Mouse (Mus musculus) thymus, postnatal 36 days (tissue): ENCODE data around the gene Pum1.

Experiments used
- DNase-seq, 2 experiments: peaks; one replicate each; pipeline ENCODE4 v3.0.0; 2022; ENCODE audit warnings: mixed read lengths in 2 of 2

The Pum1 gene

DNA sequence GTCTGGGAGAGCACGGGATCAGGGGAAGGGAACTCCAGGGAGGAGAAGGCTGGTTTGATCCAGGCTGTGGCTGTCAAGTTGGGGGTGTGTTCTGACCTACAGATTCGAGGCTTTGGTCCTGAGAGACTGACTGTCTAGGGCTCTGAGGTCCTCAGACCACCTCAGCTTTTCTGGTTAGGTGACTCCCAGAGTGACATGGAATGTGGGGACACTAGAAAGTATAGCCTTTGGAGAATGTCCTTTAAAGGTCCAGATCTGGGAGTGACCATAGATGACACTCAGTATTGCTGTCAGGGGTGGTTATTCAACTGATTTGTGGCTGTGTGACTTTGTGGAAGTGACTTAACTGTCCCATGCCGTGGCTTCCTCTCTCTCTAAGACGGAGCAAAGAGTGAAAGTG lies 131.7 kb downstream of the Pum1 start:
- no peak for DNase-seq

GRCm38 (mm10) chr4:130795970-130796369 lies 132.8 kb downstream of the Pum1 start:
- DNase-seq: no peak

GRCm38 (mm10) chr4:130797201-130798051 lies 134.3 kb downstream of the Pum1 start:
- no peak for DNase-seq

GRCm38 (mm10) chr4:130798416-130798815 lies 135.3 kb downstream of the Pum1 start:
- no peak for DNase-seq

DNA sequence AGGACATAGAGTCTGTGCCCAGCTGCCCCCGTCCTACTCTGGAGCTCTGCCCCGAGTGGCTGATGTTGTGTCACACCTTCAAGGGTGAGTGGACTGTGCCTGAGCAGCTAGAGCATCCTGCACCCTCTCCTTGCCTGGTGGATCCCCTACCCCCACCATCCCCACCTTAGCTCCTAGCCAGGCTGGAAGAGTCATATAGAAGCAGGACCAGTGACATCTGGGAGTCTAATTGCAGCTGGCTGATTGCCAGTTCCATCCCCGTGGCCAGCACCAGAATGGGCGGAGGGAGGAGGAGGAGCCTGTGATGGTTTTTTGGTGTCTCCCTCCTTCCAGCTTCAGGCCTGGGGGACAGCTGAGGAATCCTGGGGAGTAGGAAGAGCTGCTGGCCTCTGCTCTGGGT lies 136.0 kb downstream of the Pum1 start:
- no peak for DNase-seq

DNA sequence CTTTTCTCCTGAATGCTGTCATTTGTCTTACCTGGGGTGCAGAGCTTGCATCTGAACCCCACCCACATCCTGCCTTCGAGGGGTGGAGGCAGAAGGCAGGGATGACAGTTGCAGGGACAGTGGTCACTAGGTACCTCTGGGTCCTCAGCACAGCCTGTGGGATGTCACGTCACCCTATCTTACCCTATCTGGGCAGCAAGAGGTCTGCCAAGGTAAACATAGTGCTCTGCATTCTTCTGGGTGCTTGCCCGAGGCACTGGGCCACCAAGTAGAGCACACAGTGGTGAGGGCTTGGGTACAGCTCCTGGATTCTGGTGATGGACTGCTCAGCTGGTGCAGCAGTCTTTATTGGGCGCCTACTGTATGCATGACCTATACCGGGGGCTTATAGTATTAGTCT lies 136.5 kb downstream of the Pum1 start:
- no peak for DNase-seq

DNA sequence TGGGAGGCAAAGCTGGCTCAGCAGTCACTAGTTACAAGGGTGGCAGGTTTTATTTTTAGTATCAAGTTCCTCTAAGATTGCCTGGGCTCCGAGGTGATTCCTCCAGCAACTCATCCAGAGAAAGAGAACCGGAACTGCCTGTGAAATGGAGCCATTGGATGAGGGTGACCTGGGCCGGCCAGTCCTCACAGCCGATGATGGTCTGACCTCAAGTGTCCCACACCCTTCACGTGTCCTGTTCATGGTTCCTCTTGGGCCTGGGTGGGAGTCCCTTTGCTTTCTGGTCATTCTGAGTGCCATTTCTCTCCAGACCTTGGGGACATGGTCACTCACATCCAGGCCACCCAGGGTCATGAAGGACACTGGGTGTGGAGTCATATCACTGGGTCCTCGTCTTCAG lies 137.0 kb downstream of the Pum1 start:
- DNase-seq: no peak

- DNase-seq: no peak
Observed at GRCm38 (mm10) chr4:130801198-130801597, 138.1 kb downstream of the Pum1 start.

GRCm38 (mm10) chr4:130801624-130802329 lies 138.7 kb downstream of the Pum1 start:
- DNase-seq: no peak

- DNase-seq: no peak
Observed at GRCm38 (mm10) chr4:130803591-130803990, 140.5 kb downstream of the Pum1 start.

GRCm38 (mm10) chr4:130804292-130804691 lies 141.2 kb downstream of the Pum1 start:
- no peak for DNase-seq

- no peak for DNase-seq
Observed at GRCm38 (mm10) chr4:130804771-130805361, 141.7 kb downstream of the Pum1 start.

- DNase-seq: no peak
Observed at GRCm38 (mm10) chr4:130805746-130806145, 142.6 kb downstream of the Pum1 start.

DNA sequence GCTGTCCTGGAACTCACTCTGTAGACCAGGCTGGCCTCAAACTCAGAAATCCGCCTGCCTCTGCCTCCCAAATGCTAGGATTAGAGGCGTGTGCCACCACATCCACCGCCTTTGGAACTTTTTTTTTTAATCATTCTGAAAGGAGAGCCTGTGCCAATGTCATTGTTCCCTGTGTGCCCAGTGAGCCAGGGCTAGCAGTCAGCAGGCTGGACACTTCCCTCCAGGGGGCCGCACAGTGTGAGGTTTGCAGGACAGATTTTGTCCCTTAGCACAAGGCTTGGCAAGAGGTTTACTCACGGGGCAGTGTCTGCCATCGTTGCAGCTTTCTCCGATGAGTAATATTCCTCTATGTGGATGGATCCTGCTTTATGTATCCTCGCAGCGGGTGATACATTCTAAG lies 143.6 kb downstream of the Pum1 start:
- DNase-seq: no peak

DNA sequence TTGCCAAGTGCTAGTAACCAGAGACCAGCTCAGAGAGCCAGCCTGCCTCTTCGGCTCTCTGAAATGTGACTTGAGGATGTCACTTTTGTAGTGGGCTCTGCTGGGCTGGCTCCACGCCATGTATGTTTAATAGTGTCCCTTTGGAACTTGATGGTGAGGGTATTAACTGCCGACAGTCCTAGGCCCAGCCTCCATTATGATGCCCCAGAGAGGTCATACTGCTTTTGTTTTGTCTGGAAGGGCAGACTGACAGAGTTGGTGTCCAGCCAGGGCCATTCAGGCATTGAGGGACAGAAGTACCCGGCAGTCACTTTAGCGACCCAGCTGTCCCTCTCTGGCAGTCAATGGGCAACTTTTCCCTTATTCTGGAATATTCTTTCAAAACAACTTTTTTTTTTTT lies 146.7 kb downstream of the Pum1 start:
- no peak for DNase-seq

- DNase-seq: no peak
Observed at GRCm38 (mm10) chr4:130810845-130811244, 147.7 kb downstream of the Pum1 start.

- DNase-seq: no peak
Observed at GRCm38 (mm10) chr4:130811385-130811784, 148.3 kb downstream of the Pum1 start.

DNA sequence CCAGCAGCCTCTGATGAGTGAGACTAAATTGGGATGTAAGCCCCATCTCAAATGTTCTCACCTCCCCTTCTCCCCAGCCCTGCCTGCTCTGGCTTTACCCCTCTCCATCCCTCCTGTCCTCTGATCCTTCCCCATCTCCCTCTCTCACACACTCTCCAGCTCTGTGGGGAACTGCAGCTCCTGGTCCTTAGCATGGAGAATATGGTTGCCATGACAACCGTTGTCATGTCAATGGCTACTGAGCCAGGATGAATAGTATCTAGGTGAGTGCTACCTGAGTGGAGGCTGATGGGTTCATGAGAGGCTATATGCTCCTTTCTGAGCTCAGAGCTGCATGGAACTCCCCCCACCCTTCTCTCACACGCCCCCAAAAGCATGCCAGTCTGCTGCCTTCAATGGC lies 150.8 kb downstream of the Pum1 start:
- no peak for DNase-seq

GRCm38 (mm10) chr4:130814742-130815330 lies 151.7 kb downstream of the Pum1 start:
- DNase-seq: no peak

GRCm38 (mm10) chr4:130815860-130816259 lies 152.7 kb downstream of the Pum1 start:
- no peak for DNase-seq

DNA sequence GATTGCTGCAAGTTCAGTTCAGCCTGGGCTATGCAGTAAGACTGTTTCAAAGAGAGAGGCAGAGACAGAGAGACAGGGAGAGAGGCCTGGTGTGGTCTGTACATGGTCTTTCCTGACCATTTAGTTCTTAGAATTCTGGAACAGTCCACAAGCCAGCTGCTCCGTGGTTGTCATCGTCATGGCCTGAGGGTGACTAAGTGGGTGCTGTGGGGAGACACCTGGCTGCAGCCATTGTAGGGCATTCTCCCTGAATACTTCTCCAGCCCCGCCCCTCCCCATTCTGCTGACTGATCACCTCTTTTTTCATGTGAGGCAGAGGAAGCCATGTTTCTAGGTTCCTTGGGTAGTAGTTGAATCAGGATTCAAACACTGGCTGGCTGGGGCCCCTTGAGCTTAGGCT lies 156.7 kb downstream of the Pum1 start:
- no peak for DNase-seq

- DNase-seq: no peak
Observed at GRCm38 (mm10) chr4:130820594-130821255, 157.6 kb downstream of the Pum1 start.
